9 mouse cellular contexts compared by ENCODE assay signal in the genomic region with DNA sequence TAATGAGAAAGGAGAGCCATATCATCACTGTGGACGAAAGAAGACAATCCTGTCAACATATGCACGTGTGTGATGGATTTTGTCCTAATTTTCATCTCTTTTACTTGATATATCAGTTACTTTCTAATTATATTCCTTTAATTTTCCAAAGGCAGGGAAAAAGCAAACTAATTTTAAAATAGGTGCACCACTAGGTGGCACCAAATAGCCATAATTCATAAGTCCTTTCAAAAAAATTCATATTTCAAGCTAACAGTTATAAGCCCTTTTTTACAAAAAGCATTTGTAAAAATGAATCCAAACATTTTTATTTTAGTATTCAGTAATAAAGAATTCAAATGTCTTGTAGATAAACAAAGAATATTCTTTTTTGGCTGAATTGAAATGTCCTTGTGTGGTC.
DNase-seq lines count a peak whose midpoint lies in the region; TF ChIP-seq lines count a peak whose summit lies in the region.
"Had no signal": no experiment of that assay in that cellular context is flagged by ENCODE, and none has a peak within 500 bp of the region (broad histone marks: within the 10 kb centered on the region; RNA-seq: fewer than 3 reads in every experiment).

No protein-coding gene starts in this region.

- H3K27me3 ChIP-seq in kidney, adult 2 months (replicated peaks; ENCODE audit: control insufficient read depth, insufficient read depth, low read length), result no peaks in the 10 kb centered on the region
- no peaks in the 10 kb centered on the region for H3K27me3 ChIP-seq in splenic B cell, adult 2 months (ENCODE audit: control insufficient read depth, insufficient read depth, low read length, poor library complexity, severe bottlenecking)

- no peaks in the 10 kb centered on the region for H3K36me3 ChIP-seq in kidney, adult 2 months (ENCODE audit: control insufficient read depth, insufficient read depth, low read length)
- H3K36me3 ChIP-seq in splenic B cell, adult 2 months (ENCODE audit: control insufficient read depth, insufficient read depth, low read length, poor library complexity, severe bottlenecking), result no peaks in the 10 kb centered on the region

- no peak for TF ChIP-seq CTCF in kidney, adult 2 months (conservative IDR thresholded peaks at IDR 0.05; ENCODE audit: insufficient read depth, insufficient read length, low read depth, low read length)

- H3K4me1 ChIP-seq in kidney, adult 2 months (ENCODE audit: control insufficient read depth, insufficient read depth, low read length), result no peaks in the 10 kb centered on the region

- WGBS in kidney, adult 2 months, result 6% methylated on average over 2 of the region's 2 CpGs

- no peak overlapping the region for H3K27ac ChIP-seq in kidney, adult 2 months (ENCODE audit: insufficient read depth, low read depth, low read length)

- peak; percentile 14 for DNase-seq in kidney, adult 2 months
- DNase-seq in kidney, adult 11 months, result no peak
- peak; percentile 3 to 33 for DNase-seq in right cerebral cortex, adult 2 months (ENCODE audit: low spot score in 2 of 2)
- DNase-seq in right cerebral cortex, postnatal 14 days, result no peak
- DNase-seq in c-Kit-positive CD71-positive TER-119-negative erythroid progenitor cells, embryonic 14.5 days (ENCODE audit: low read depth), result peak; percentile 7
- peak; percentile 23 for DNase-seq in splenic B cell, adult 2 months (ENCODE audit: low read depth, low spot score)
- DNase-seq in spleen, adult 18-20 months, result no peak
- DNase-seq in frontal cortex, postnatal 25 days (ENCODE audit: low spot score in 2 of 2), result no peak
- DNase-seq: gastrocnemius, postnatal 36 days had no signal

- TF ChIP-seq POLR2A in kidney, adult 2 months (IDR thresholded peaks at IDR 0.05; ENCODE audit: low read depth, low read length), result no peak

- no peak overlapping the region for H3K4me3 ChIP-seq in kidney, adult 2 months (ENCODE audit: insufficient read depth, low read depth, low read length)

Comparison
In these comparisons a context has a peak if more than half of its experiments do, and no peak if none do; other contexts are left out.
1. DNase-seq: peak in kidney, adult 2 months (single experiment), right cerebral cortex, adult 2 months (2 of 2), c-Kit-positive CD71-positive TER-119-negative erythroid progenitor cells, embryonic 14.5 days (single experiment) and splenic B cell, adult 2 months (single experiment); none in kidney, adult 11 months (single experiment), right cerebral cortex, postnatal 14 days (single experiment), spleen, adult 18-20 months (0 of 2) and frontal cortex, postnatal 25 days (0 of 2).